Mouse (Mus musculus) telencephalon, adult 2 months (tissue): ENCODE measurements around the gene Hk1.

Experiments used
- DNase-seq: peaks from one replicate; pipeline ENCODE4 v3.0.0-alpha.2; 2011; ENCODE audit warnings: low read depth, low spot score

Hk1 gene

GRCm38 (mm10) chr10:62379808-62380207 lies at the start of gene Hk1:
TSS of gene Hk1 (minus strand) at chr10:62379908.
- no peak for DNase-seq

- DNase-seq: no peak
Observed at GRCm38 (mm10) chr10:62425081-62425871, 45.6 kb upstream of the Hk1 start.

- no peak for DNase-seq
Observed at GRCm38 (mm10) chr10:62422255-62422654, 42.5 kb upstream of the Hk1 start, which contains the start of gene Hkdc1. TSS of gene Hkdc1 (minus strand) at chr10:62422491.

- no peak for DNase-seq
Observed at GRCm38 (mm10) chr10:62421127-62421526, 41.4 kb upstream of the Hk1 start.

DNA sequence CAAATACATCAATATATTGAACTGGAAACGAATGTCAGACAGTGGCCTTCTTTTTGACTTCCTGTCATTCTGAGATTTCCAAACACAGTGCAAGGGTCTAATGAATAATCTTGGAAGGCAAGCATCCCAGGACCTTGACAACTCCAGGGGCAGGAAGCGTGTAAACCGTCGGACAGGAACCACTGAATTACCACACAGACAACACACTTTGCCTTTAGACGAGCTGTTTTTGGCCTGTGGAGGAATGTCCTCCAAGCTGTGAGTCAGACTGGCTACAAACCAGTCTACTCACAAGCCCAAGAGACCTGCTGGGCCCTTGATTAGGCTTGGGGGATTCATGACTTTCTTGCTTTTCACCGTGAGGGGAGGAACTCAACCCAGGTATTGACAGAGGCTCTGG lies 40.7 kb upstream of the Hk1 start:
- DNase-seq: no peak

GRCm38 (mm10) chr10:62419422-62419821 lies 39.7 kb upstream of the Hk1 start:
- no peak for DNase-seq

DNA sequence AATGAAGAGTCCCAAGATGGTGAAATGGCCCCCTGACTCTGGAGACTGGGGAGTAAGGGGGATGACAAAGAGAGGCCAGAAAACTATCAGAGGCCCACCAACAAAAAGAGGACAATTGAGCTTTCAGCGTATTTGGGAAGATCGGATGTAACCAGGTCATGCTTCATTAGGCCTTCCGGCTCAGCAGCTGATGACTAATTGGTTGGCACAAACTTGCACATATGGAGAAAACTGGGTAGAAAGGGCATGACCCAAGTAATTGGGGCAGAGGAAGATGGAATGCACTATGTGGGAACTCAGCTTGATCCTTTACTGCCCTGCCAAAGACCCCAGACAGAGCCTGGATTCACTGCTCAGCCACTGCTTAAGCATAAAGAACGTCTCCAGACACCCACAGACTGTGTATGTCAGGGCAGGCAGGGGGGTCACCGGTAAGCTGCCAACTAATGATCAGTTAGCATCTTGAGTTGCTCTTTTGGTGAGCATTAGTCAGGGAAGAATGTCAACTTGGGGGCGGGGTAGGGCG lies 39.2 kb upstream of the Hk1 start:
- no peak for DNase-seq

GRCm38 (mm10) chr10:62413606-62413982 lies 33.9 kb upstream of the Hk1 start:
- no peak for DNase-seq

DNA sequence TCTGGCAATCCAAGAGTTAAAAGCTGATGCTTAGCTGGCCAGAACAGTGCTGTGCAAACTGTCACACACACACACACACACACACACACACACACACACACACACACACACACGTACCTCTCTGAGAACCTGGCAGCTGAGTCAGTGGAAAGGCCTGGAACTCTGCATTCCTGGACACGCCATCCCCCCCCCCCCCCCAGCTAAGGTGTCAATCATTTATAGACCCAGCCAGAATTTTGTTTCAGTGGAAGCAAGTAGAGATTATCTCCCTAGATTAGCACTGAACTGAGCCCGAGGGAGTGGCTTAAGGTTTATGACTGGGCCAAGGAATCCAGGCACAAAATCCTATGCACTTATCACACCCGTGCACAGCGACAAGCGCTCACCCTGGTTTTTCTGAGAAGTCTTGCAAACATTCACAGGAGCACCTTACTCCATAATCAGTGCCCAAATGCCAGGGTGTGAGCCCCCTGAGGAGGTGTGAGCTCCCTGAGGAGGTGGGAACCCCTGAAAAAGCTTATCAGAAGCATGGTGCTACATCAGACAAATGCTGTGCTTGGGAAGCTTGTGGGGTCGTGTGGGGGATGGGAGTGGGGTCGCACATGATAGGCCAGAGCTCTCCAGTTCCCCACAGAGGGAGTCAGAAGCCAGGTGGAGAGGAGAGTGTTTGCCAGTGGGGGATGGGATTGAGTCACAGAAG lies 33.3 kb upstream of the Hk1 start:
- DNase-seq: no peak

DNA sequence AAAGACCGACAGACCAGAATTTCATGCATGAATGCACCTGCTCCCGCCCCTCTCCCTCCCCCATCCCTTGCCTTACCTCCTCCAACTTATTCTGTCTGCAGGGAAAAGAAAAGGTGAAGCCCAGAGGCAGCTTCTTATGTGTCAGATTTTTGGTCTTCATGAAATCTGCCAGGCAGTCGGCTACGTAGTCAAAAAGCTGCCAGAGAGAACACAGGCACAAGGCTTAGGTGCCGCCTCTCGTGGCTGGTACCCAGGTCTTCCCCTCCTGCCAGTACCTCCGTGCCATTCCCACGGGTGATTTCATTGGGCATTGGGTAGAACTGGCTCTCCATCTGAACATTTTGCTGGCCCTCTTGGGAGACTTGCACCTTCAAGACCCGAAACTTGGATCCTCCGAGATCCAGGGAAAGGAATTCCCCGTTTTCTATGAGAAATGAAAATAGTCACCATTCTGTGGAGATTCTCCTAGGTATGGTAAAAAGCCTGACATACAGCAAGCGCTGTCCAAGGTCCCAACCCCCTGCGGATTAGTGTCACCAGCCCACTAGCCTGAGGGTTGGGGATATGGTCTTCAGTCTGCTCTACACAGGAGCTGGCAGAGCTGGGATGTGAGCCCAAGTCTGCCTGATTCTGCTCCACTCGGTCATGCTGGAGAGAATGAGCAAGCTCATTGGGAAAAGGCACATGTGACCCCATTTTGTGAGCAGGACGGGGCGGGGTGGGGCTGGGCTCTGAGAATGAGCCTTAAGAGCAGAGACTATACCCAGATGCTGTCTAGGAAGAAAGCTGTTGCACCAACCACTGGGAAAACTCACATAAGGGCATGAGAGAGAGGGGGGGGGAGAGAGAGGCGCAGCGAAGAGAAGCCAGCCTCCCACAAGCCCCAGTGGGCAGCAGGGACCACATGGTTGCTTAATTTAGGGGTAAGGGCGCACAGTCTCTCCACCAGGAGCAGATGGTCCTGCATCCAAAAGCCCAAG lies 32.0 kb upstream of the Hk1 start:
- peak; percentile 67 for DNase-seq

- peak; percentile 41 for DNase-seq
Observed at GRCm38 (mm10) chr10:62410943-62411342, 31.2 kb upstream of the Hk1 start.

- no peak for DNase-seq
Observed at GRCm38 (mm10) chr10:62404901-62405300, 25.2 kb upstream of the Hk1 start.

- no peak for DNase-seq
Observed at GRCm38 (mm10) chr10:62401641-62402111, 22.0 kb upstream of the Hk1 start.

- DNase-seq: no peak
Observed at GRCm38 (mm10) chr10:62383011-62383410, 3.3 kb upstream of the Hk1 start.

DNA sequence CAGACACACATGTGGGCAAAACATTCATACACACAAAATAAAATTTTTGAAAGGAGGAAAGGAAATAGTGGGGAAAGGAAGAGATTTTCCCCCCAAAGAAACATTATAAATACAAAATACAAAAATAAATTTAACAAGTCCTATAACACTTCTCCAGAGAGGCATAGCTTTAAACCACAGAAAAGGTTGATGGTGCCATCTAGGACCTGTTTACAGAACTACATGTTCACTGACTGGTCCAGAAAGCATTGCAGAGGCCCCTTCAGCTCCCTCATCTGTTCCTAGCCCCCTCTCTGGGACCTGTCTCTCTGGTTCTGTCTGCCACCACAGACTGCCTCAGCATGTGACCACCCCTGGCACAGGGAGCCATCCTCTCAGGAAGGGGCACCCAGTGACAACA lies 1.2 kb upstream of the Hk1 start:
- no peak for DNase-seq

- DNase-seq: no peak
Observed at GRCm38 (mm10) chr10:62358827-62359226, 20.9 kb downstream of the Hk1 start.

GRCm38 (mm10) chr10:62356105-62356730 lies 23.5 kb downstream of the Hk1 start:
- DNase-seq: no peak

GRCm38 (mm10) chr10:62345147-62345546 lies 34.6 kb downstream of the Hk1 start:
- no peak for DNase-seq

- DNase-seq: no peak
Observed at GRCm38 (mm10) chr10:62344004-62344752, 35.5 kb downstream of the Hk1 start.

DNA sequence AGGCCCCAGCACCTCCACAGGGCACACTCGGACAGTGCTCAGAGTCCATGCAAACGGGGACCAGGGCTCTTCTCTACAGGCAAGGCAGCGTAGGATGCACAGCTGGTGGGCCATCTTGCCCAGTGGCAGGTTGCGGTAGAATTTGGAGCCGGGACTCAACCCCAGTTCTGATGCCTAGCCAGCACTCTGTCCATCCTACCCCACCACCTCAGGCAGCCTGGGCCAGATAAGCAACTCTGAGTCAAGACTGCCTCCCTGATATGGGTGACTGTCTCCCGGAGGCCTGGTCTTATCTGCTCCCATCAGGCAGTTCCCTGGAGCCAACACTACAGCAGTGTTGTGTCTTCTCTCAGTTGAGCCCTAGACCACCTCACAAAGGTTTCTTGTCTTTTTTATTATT lies 37.2 kb downstream of the Hk1 start:
- no peak for DNase-seq
